Mouse (Mus musculus) C2C12 (cell line): ENCODE measurements at regions not wholly inside any gene's neighbourhood (a gene's known extent, or its start where the extent isn't known, plus 50 kb on each side); places are given as distances from the start of the nearest gene placed in this dataset.

ENCODE experiments used
- H3K27me3 ChIP-seq: one replicate; pipeline ENCODE4 v1.6.1; 2011; ENCODE audit not compliant: control insufficient read depth, insufficient read depth, insufficient read length
- H3K36me3 ChIP-seq: one replicate; pipeline ENCODE4 v1.6.1; 2011; ENCODE audit not compliant: control insufficient read depth, insufficient read depth
- H3K4me3 ChIP-seq: one replicate; pipeline ENCODE4 v1.5.1; 2011; ENCODE audit warnings: mild to moderate bottlenecking, control low read depth; ENCODE audit not compliant: poor library complexity, insufficient read depth, severe bottlenecking
- H3K79me2 ChIP-seq: one replicate; pipeline ENCODE4 v1.6.1; 2011; ENCODE audit not compliant: control insufficient read depth, insufficient read depth
- H3K79me3 ChIP-seq: one replicate; pipeline ENCODE4 v1.6.1; 2011; ENCODE audit warnings: low read depth, control low read depth
- H3ac ChIP-seq: one replicate; pipeline ENCODE3; 2011; ENCODE audit warnings: low read depth; ENCODE audit not compliant: control insufficient read depth, insufficient read length
- CEBPB ChIP-seq: IDR thresholded peaks from one replicate; pipeline ENCODE4 v1.6.1; 2011; ENCODE audit warnings: low read depth, mild to moderate bottlenecking, control low read depth, moderate library complexity
- CTCF ChIP-seq: IDR thresholded peaks from one replicate; pipeline ENCODE4 v1.5.1; 2011; ENCODE audit not compliant: control insufficient read depth, insufficient read depth, insufficient read length
- FOSL1 ChIP-seq: IDR thresholded peaks from one replicate; pipeline ENCODE4 v1.8.0; 2011; ENCODE audit warnings: mild to moderate bottlenecking, low read length; ENCODE audit not compliant: poor library complexity, insufficient read depth, severe bottlenecking
- MAX ChIP-seq: IDR thresholded peaks from one replicate; pipeline ENCODE4 v1.6.1; 2011; ENCODE audit warnings: mild to moderate bottlenecking, control low read depth
- MYOD1 ChIP-seq: IDR thresholded peaks from one replicate; pipeline ENCODE4 v1.6.1; 2011; ENCODE audit warnings: low read depth; ENCODE audit not compliant: control insufficient read depth, insufficient read length
- MYOG ChIP-seq: IDR thresholded peaks from one replicate; pipeline ENCODE4 v1.6.1; 2011; ENCODE audit not compliant: control insufficient read depth, insufficient read length; ENCODE audit errors: extremely low read depth
- USF1 ChIP-seq: IDR thresholded peaks from one replicate; pipeline ENCODE4 v1.6.1; 2011; ENCODE audit warnings: low read depth, mild to moderate bottlenecking, control low read depth, moderate library complexity

GRCm38 (mm10) chr19:20310653-20311052 is 80.1 kb downstream of the Anxa1 start:
- Histone ChIP-seq H3K79me3 (no peaks in the 10 kb centered on the region), H3K36me3 (no peaks in the 10 kb centered on the region), H3K79me2 (no peaks in the 10 kb centered on the region), H3K27me3 (no peaks in the 10 kb centered on the region), H3K4me3 (no peak overlapping the region), H3ac (no peak overlapping the region)
- no peak for TF ChIP-seq MYOG
- no peak for TF ChIP-seq USF1
- TF ChIP-seq MAX = no peak
- no peak for TF ChIP-seq FOSL1
- TF ChIP-seq CEBPB = no peak
- no peak for TF ChIP-seq CTCF
- no peak for TF ChIP-seq MYOD1

DNA sequence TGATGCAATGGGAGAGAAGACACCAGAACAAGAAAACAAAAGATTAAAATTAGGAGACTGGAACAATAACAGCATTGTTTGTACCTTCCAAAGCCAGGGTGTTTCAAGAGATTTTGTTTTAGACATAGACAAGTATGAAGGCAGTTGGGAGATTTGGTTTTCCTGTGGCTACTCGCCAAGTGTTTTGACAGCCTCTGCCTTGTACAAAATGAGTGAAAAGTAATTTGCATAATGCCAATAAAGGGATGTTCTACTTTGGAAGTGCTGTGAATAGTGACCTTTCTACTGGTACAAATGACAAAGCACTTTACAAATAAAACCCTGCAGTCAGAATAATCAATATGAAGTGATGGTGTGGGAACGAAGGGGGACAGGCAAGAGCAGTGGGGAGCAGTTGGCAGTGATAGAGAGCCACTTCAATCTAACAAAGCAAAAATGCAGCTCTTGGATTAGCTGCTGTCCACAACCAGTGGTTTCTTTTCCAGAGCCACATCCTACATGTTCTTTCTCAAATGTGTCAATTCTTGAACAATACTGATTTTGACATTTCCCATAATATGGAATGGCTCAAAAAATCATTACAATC is 90.6 kb downstream of the Anxa1 start:
- no peak for TF ChIP-seq USF1
- TF ChIP-seq MYOG = no peak
- H3K4me3 ChIP-seq = no peak overlapping the region
- no peaks in the 10 kb centered on the region for H3K79me2 ChIP-seq
- H3ac ChIP-seq = no peak overlapping the region
- H3K79me3 ChIP-seq = no peaks in the 10 kb centered on the region
- no peaks in the 10 kb centered on the region for H3K36me3 ChIP-seq
- H3K27me3 ChIP-seq = no peaks in the 10 kb centered on the region

- no peak for TF ChIP-seq MAX
- no peak for TF ChIP-seq MYOD1
- TF ChIP-seq USF1 = no peak
- TF ChIP-seq MYOG = no peak
- TF ChIP-seq FOSL1 = no peak
- no peak for TF ChIP-seq CEBPB
- Histone ChIP-seq H3K4me3 (no peak overlapping the region), H3K79me3 (no peaks in the 10 kb centered on the region), H3K27me3 (no peaks in the 10 kb centered on the region), H3K36me3 (no peaks in the 10 kb centered on the region), H3K79me2 (no peaks in the 10 kb centered on the region), H3ac (no peak overlapping the region)
These were observed 92.3 kb downstream of the Anxa1 start for GRCm38 (mm10) chr19:20298431-20298830.

- H3K79me2 ChIP-seq = no peaks in the 10 kb centered on the region
- H3K79me3 ChIP-seq = no peaks in the 10 kb centered on the region
- no peak for TF ChIP-seq CTCF
- no peak for TF ChIP-seq FOSL1
- TF ChIP-seq MYOG = no peak
- TF ChIP-seq USF1 = no peak
- no peak for TF ChIP-seq CEBPB
- TF ChIP-seq MYOD1 = no peak
- no peak for TF ChIP-seq MAX
- H3K4me3 ChIP-seq = no peak overlapping the region
- no peak overlapping the region for H3ac ChIP-seq
- H3K27me3 ChIP-seq = no peaks in the 10 kb centered on the region
- no peaks in the 10 kb centered on the region for H3K36me3 ChIP-seq
These were observed 105.6 kb downstream of the Anxa1 start for GRCm38 (mm10) chr19:20285188-20285587.

- TF ChIP-seq MAX (no peak), USF1 (no peak), FOSL1 (no peak), MYOD1 (no peak), CTCF (no peak), CEBPB (no peak), MYOG (no peak)
- no peaks in the 10 kb centered on the region for H3K79me2 ChIP-seq
- H3K4me3 ChIP-seq = no peak overlapping the region
- no peaks in the 10 kb centered on the region for H3K79me3 ChIP-seq
- no peaks in the 10 kb centered on the region for H3K27me3 ChIP-seq
- H3ac ChIP-seq = no peak overlapping the region
- H3K36me3 ChIP-seq = no peaks in the 10 kb centered on the region
These were observed 107.6 kb downstream of the Anxa1 start for GRCm38 (mm10) chr19:20283105-20283504.

DNA sequence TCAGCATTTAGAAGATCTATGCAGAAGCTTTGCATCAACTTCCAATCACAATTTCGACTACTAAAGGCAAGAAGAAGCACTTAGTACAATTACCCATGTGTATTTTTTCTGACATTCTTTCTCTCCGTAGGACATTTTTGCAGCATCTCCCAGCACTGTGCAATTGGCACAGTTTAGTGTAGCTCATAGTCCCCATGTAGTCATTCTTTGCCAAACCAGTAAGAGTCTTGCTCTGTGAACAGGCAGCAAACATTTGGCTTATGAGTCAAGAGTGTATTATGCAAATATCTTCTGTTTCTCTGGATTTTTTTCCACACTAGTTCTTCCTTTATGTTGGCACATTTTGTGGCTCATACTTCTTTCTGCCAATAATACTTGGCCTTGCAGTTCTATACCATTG is 129.2 kb downstream of the Anxa1 start:
- Histone ChIP-seq H3K79me2 (no peaks in the 10 kb centered on the region), H3ac (no peak overlapping the region), H3K4me3 (no peak overlapping the region), H3K36me3 (no peaks in the 10 kb centered on the region), H3K79me3 (no peaks in the 10 kb centered on the region), H3K27me3 (no peaks in the 10 kb centered on the region)
- no peak for TF ChIP-seq FOSL1
- no peak for TF ChIP-seq CTCF
- TF ChIP-seq MYOD1 = no peak
- no peak for TF ChIP-seq USF1
- no peak for TF ChIP-seq CEBPB
- no peak for TF ChIP-seq MAX
- no peak for TF ChIP-seq MYOG
